Mouse (Mus musculus) hindbrain, embryonic 15.5 days (tissue): ENCODE measurements around the gene Stx3. TPM values are rescaled to one million over a fixed set of nuclear protein-coding genes. Genes with fewer than 3 reads are reported as not detected.
A peak's percentile ranks its signal among the peaks of the same experiment; 100 is the strongest.

Experiments
- ATAC-seq: fragments of 200-750 bp; cut with Nextera tagmentation; 2 replicates; pipeline ENCODE4 v1.8.0; 2017; ENCODE audit warnings: low read depth, moderate number of reproducible peaks, moderate TSS enrichment; ENCODE audit not compliant: low FRiP score
- H3K27ac ChIP-seq: fragments of 300-500 bp; sonication (generic); replicated peaks from 2 replicates; pipeline ENCODE4 v1.5.1; 2015; ENCODE audit warnings: mild to moderate bottlenecking, inconsistent platforms
- H3K27me3 ChIP-seq: fragments of 300-500 bp; sonication (generic); 2 replicates; pipeline ENCODE4 v1.6.1; 2015; ENCODE audit warnings: control low read depth, inconsistent platforms
- H3K36me3 ChIP-seq: fragments of 300-500 bp; sonication (generic); 2 replicates; pipeline ENCODE4 v1.6.1; 2015; ENCODE audit warnings: control low read depth, inconsistent platforms
- H3K4me1 ChIP-seq: fragments of 300-500 bp; sonication (generic); replicated peaks from 2 replicates; pipeline ENCODE4 v1.6.1; 2015; ENCODE audit warnings: control low read depth, inconsistent platforms
- H3K4me2 ChIP-seq: fragments of 300-500 bp; sonication (generic); 2 replicates; pipeline ENCODE4 v1.6.1; 2015; ENCODE audit warnings: moderate library complexity, mild to moderate bottlenecking, inconsistent platforms
- H3K4me3 ChIP-seq: fragments of 300-500 bp; sonication (generic); 2 replicates; pipeline ENCODE4 v1.5.1; 2015; ENCODE audit warnings: mild to moderate bottlenecking, inconsistent platforms
- H3K9ac ChIP-seq: fragments of 300-500 bp; sonication (generic); 2 replicates; pipeline ENCODE4 v1.6.1; 2015; ENCODE audit warnings: inconsistent platforms
- H3K9me3 ChIP-seq: fragments of 300-500 bp; sonication (generic); 2 replicates; pipeline ENCODE4 v1.6.1; 2016; ENCODE audit warnings: control low read depth, inconsistent platforms
- WGBS: fragments of 180-500 bp; shearing (Covaris S2); methylation state at CpG from one replicate; pipeline ENCODE4 v1.1.7; 2015; 5-methylcytosine and 5-hydroxymethylcytosine counted together
- polyA plus RNA-seq: library from polyadenylated mRNA; unstranded; fragments of >200 nt; fragmentation: Nextera tagmentation; extraction: Ambion mirVana; gene quantifications from 2 replicates; pipeline ENCODE4 v1.2.1, GENCODE M21; 2015

The Stx3 gene
- polyA plus RNA-seq, 1 experiment from 2014 or later: 20.6 TPM

DNA sequence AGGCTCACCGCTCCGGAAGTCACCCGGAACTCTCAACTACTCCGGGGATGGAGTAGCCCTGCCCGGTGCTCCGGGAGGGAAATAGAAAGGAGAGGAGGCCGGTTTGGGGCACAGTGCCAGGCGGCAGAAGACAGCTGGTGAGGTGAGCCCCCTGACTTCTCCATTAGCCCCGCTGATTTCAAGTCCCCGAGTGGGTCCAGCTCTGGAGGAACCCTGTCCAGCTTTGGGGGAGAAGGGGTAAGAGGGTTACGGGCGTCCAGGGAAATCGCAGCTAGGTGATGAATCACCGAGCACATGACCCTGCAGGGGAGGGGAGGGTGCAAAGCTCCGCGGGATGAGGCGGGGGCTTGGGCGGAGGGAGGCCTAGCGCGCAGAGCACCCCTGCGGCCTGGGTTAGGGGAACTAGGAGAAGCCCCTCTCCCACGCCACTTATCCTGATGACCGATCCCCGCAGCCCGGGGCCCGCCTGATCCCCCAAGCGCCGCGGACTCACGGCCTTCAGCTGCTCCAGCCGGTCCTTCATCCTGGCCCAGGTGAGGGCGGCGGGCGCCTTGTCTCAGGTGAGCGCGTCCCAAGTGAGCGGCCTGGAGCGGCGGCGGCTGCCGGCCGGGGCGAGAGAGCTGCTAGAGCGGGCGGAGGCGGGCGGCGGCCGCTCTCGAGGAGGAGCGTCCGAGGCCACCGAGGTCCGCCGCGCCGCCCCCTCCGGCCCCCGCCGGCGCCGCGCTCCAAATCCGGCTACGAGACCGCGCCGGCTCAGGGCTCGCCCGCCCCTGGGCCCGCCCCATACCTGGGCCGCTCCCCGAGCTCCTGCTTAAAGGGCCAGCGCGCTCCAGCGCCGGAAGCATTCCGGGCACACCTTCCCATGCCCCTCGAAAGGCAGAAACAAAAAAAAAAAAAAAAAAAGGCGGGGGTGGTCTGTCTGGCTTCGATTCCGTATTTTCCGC is 732 bp downstream of the Stx3 start:
- peaks cover 19% of the 10 kb centered on the region for H3K4me1 ChIP-seq
- no peaks in the 10 kb centered on the region for H3K9me3 ChIP-seq
- no peaks in the 10 kb centered on the region for H3K36me3 ChIP-seq
- peak; percentile 89 for ATAC-seq
- H3K27me3 ChIP-seq: peaks cover 14% of the 10 kb centered on the region
- H3K4me2 ChIP-seq: peak overlapping the region; percentile 95
- peak overlapping the region; percentile 85 for H3K4me3 ChIP-seq
- WGBS: under 1% methylated on average over 82 of the region's 83 CpGs
- peak overlapping the region; percentile 63 for H3K27ac ChIP-seq
- H3K9ac ChIP-seq: peak overlapping the region; percentile 85

DNA sequence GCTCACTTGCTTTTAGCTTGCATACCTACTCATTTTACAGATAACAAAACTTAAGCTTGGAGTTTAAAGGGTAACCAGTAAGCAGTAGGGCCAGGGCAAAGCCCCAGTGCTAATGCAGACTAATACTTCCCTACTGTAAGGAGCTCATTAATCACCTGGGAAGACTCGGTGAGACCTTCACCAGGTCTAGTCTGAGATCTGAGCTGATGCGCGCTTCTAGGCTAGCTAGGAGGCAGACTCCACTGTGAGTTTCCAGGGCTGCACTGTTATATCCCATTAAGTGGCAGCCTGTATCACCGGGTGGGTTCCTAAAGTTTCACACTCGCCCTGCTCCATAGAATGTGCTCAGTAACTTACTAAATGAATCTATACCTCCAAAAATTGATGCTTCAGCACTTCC is 1.6 kb downstream of the Stx3 start:
- Histone ChIP-seq H3K27me3 (peaks cover 14% of the 10 kb centered on the region), H3K4me2 (peak overlapping the region; percentile 95), H3K36me3 (no peaks in the 10 kb centered on the region), H3K4me3 (peak overlapping the region; percentile 85), H3K27ac (no peak overlapping the region), H3K9me3 (no peaks in the 10 kb centered on the region), H3K4me1 (peaks cover 19% of the 10 kb centered on the region), H3K9ac (no peak overlapping the region)
- peak; percentile 43; the same call in 1 of the 2 replicates for ATAC-seq
- WGBS: 11% methylated on average over 5 of the region's 5 CpGs

DNA sequence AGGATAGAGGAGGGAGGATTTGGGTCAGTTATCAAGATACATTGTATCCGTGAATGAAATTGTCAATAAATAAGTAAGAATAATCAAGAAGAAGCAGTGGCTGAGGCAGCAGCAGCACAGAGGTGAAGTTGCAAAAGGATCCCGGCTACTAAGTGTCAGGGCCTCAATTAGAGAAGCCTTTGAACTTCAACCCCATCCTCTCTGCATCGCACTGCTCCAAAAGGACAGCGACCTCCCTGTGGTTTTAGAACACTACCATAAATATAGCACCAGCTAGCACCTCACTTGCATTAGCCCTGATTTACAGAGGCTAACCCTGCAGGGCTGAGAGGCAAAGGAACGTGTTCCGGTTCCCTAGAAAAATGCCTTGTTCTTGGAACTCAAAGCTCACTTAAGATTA is 2.5 kb downstream of the Stx3 start:
- ATAC-seq: no peak
- H3K9me3 ChIP-seq: no peaks in the 10 kb centered on the region
- peaks cover 24% of the 10 kb centered on the region for H3K4me1 ChIP-seq
- WGBS: 57% methylated on average over 6 of the region's 6 CpGs
- no peak overlapping the region for H3K4me2 ChIP-seq
- no peak overlapping the region for H3K27ac ChIP-seq
- H3K27me3 ChIP-seq: peaks cover 14% of the 10 kb centered on the region
- H3K9ac ChIP-seq: no peak overlapping the region
- no peak overlapping the region for H3K4me3 ChIP-seq
- no peaks in the 10 kb centered on the region for H3K36me3 ChIP-seq

DNA sequence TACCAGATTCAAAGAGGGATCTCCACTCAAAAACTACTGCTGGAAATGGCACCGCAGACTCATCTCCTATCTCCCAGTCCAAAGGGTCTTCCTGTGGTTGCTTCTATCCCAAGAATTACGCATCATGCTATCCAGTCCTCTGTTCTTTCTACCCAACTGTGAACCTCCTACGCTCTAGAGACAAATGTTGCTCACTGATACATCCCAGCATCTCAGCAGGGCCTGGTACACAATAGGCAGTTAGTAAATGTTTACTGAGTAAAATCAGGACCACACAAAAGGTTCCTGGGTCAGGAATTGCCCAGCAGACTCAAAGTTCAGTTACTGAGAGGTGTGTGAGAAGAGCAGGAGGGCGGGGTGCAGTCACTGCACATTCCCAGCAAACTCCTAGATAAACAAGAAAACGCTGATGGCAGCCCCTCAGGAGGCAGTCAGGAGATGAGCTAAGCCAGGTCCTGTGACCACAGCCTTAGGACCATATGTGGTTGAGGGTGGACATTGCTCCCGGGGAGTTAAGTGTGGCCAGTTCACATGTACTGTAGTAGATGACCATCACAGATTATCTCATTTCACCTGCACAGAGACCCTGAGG is 4.4 kb downstream of the Stx3 start:
- 78% methylated on average over 6 of the region's 6 CpGs for WGBS

DNA sequence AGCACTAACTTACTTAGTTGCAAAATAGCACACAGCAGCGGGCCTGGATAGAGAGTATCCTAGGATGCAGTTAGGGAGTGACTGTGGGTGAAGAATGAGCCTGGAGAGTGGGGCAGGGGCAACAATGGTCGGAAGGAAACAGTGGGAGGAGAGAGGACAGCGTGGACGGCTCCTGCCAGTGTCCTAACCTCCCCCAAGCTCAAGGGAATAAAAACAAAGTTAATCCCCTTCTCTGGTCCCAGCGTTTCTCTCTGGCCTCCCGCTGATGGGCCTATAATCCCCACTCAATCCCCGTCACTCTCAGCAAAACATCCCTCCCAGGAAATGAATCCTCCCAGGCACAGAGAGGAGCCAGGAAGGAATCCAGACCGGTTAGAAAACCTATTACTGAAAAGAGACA is 5.6 kb downstream of the Stx3 start:
- no peaks in the 10 kb centered on the region for H3K36me3 ChIP-seq
- no peak overlapping the region for H3K4me3 ChIP-seq
- H3K9ac ChIP-seq: no peak overlapping the region
- no peak for ATAC-seq
- 19% methylated on average over 8 of the region's 8 CpGs for WGBS
- H3K9me3 ChIP-seq: no peaks in the 10 kb centered on the region
- no peak overlapping the region for H3K4me2 ChIP-seq
- H3K4me1 ChIP-seq: peaks cover 15% of the 10 kb centered on the region
- H3K27ac ChIP-seq: no peak overlapping the region
- H3K27me3 ChIP-seq: peaks cover 6% of the 10 kb centered on the region; the same call in 1 of the 2 replicates

More for the DNA sequence above, 4.4 kb downstream of the Stx3 start:
- Histone ChIP-seq H3K4me1 (peaks cover 23% of the 10 kb centered on the region), H3K27ac (no peak overlapping the region), H3K9me3 (no peaks in the 10 kb centered on the region), H3K4me3 (no peak overlapping the region), H3K9ac (no peak overlapping the region), H3K36me3 (no peaks in the 10 kb centered on the region), H3K27me3 (peaks cover 10% of the 10 kb centered on the region; the same call in 1 of the 2 replicates), H3K4me2 (no peak overlapping the region)
- no peak for ATAC-seq

DNA sequence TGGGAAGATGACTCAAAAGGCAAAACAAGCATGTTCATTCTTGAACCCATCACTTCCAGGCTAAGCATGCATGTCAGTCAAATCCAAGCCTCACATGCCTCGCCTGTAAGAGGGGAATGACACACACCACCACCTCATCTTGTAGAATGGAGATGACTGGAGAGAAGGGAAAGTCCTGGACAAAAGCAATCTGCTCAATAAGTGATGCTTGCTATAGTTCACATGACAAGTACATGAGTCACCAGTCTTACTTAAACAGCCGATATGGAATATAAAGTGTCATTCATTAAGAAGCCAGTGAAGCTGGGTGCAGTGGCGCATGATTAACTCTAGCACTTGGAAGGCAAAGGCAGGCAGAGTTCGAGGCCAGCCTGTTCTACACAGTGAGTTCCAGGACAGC is 6.1 kb downstream of the Stx3 start:
- ATAC-seq: no peak
- Histone ChIP-seq H3K9ac (no peak overlapping the region), H3K27me3 (peaks cover 6% of the 10 kb centered on the region; the same call in 1 of the 2 replicates), H3K36me3 (no peaks in the 10 kb centered on the region), H3K4me1 (peaks cover 15% of the 10 kb centered on the region), H3K9me3 (no peaks in the 10 kb centered on the region), H3K27ac (no peak overlapping the region), H3K4me3 (no peak overlapping the region), H3K4me2 (no peak overlapping the region)
- 75% methylated on average over 4 of the region's 4 CpGs for WGBS

DNA sequence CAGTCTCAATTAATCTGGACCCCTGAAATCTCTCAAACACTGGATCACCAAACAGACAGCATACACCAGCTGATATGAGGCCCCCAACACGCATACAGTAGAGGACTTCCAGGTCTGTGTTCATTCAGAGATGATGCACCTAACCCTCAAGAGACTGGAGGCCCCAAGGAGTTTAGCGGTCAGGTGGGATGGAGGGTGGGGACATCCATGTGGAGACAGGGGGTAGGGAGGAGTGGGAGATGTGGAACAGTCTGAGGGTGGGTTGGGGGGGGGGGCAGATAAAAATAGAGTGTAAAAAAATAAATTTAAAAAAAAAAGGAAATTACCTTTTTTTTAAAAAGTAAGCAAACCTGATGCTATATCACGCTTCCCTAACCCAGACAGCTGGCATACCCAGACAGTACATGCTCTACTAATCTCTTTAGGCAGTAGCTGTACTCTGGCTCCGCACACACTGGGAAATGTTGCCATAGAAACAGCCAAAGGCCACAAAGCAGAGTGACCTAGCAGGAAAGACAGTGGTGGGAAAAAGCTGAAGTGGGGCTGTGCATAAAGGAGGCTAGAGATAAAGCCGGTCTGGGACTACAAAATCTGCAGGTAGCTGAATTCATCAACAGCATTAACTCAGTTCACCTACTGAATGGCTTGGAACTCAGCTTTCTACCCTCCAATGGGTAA is 7.4 kb downstream of the Stx3 start:
- ATAC-seq: peak; percentile 94
- Histone ChIP-seq H3K4me1 (peaks cover 9% of the 10 kb centered on the region), H3K9me3 (no peaks in the 10 kb centered on the region), H3K4me3 (no peak overlapping the region), H3K27me3 (peaks cover 4% of the 10 kb centered on the region; the same call in 1 of the 2 replicates), H3K36me3 (no peaks in the 10 kb centered on the region), H3K4me2 (peak overlapping the region; percentile 3; the same call in 1 of the 2 replicates), H3K9ac (no peak overlapping the region), H3K27ac (peak overlapping the region; percentile 35; the same call in 1 of the 2 replicates)
- 33% methylated on average over 5 of the region's 5 CpGs for WGBS

DNA sequence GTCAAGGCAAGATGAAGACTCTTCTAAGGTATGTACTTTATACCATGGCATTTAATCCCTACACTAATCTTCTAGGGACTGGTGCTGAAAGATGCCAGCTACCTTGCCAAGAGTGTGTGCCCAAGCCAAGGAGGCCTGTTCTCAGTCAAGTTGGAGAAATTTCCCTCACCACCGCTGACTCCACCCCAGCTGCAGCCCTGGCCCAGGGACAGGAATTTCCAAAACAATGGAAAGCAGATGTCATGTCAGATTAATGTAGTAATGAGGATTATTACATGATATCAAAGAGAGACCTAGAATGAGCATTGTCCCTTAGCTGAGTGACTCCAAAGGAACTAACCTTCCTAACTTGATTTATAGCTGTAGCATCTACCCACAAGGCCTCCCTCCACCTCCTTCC is 8.3 kb downstream of the Stx3 start:
- Histone ChIP-seq H3K4me2 (no peak overlapping the region), H3K9ac (no peak overlapping the region), H3K4me3 (no peak overlapping the region), H3K27ac (no peak overlapping the region), H3K9me3 (no peaks in the 10 kb centered on the region), H3K4me1 (peaks cover 9% of the 10 kb centered on the region), H3K36me3 (no peaks in the 10 kb centered on the region), H3K27me3 (no peaks in the 10 kb centered on the region)
- no peak for ATAC-seq
- WGBS: 77% methylated on average over 1 of the region's 1 CpGs

DNA sequence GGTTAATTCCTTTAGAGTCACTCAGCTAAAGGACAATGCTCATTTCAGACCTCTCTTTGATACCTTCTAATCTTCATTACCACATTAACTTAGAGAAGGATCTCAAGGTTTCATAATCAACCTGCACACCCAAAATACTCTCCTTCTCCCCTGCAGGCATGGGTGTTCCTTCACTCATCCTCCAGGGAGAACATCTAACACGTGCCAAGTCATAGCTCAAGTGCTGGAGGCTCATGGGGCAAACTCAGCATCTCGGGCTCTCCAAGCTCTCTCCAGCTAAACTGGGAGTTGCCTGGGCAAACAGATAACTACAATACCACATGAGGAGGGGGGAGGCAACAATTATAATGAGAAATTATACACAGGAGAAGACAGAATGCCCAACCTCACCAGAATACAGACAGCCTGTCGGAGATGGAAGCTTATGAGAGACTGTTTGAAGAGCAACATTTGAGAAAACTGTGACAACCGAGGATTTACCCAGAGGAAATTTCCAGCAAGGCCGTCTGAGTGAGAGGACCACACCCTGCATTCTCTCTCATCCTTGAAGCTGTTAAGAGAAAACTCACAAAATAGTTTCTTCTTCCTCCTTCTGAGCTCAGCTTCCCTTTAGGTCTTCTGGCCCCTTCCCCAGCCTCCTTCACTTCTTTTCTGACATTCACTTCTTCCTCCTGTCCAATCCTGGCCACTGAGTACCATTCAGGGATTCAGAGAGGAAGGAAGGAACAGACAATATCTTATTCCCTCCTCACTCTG is 9.0 kb downstream of the Stx3 start:
- no peak overlapping the region for H3K4me3 ChIP-seq
- H3K27me3 ChIP-seq: no peaks in the 10 kb centered on the region
- peaks cover 9% of the 10 kb centered on the region for H3K4me1 ChIP-seq
- H3K9me3 ChIP-seq: no peaks in the 10 kb centered on the region
- H3K4me2 ChIP-seq: no peak overlapping the region
- WGBS: 84% methylated on average over 5 of the region's 5 CpGs
- ATAC-seq: no peak
- H3K27ac ChIP-seq: no peak overlapping the region
- no peak overlapping the region for H3K9ac ChIP-seq
- no peaks in the 10 kb centered on the region for H3K36me3 ChIP-seq

DNA sequence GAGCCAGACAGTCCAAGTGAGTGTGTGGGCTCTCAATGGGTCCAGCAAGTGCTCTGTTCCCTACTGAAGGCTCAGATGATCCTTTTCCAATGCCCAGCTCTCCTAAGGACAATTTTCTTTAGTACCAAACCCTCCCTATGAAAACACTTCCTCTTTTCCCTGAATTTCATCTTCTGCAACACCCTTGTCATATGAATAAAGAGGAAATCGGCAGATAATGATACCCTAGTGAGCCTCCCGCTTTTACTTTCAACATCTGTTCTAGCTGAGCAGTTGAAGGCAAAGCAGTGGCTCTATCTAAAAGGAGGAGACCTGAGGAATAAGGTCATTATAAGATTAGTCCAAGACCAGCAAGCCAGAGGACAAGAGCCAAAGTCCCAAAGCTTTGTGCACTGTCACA is 10.8 kb downstream of the Stx3 start:
- WGBS: 87% methylated on average over 2 of the region's 2 CpGs
- Histone ChIP-seq H3K27ac (no peak overlapping the region), H3K27me3 (no peaks in the 10 kb centered on the region), H3K9ac (no peak overlapping the region), H3K9me3 (no peaks in the 10 kb centered on the region), H3K4me1 (peaks cover 9% of the 10 kb centered on the region), H3K4me3 (no peak overlapping the region), H3K36me3 (no peaks in the 10 kb centered on the region), H3K4me2 (no peak overlapping the region)
- ATAC-seq: no peak

DNA sequence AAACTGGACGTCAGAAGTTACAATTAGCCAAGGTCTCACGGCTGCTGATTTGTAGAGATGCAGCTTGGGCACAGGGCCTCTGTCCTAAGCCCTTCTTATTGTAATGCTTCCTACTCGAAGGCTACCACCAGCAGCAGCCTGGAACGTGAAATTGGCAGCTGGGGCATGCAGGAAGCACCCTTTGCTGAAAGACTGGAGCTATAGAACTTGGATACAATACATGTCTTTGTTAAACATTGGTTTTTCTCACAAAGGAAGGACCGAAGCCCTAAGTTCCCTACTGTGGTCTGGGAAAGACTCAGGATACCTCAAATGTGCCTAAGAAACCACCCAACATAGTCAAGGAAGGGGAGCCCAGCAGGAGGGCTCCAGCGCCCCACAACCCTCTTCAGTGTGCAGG is 11.4 kb downstream of the Stx3 start:
- Histone ChIP-seq H3K27me3 (no peaks in the 10 kb centered on the region), H3K4me1 (peaks cover 9% of the 10 kb centered on the region), H3K4me2 (no peak overlapping the region), H3K4me3 (no peak overlapping the region), H3K9ac (no peak overlapping the region), H3K9me3 (no peaks in the 10 kb centered on the region), H3K27ac (no peak overlapping the region), H3K36me3 (no peaks in the 10 kb centered on the region; the same call in 1 of the 2 replicates)
- ATAC-seq: no peak
- WGBS: 30% methylated on average over 6 of the region's 6 CpGs
